Mouse (Mus musculus) kidney, embryonic 15.5 days (tissue): ENCODE measurements at regions not wholly inside any gene's neighbourhood (a gene's known extent, or its start where the extent isn't known, plus 50 kb on each side); places are given as distances from the start of the nearest gene placed in this dataset.

ENCODE experiments used
- ATAC-seq: fragments of 200-750 bp; cut with Nextera tagmentation; replicated peaks from 2 replicates; pipeline ENCODE4 v1.8.0; 2017; ENCODE audit warnings: moderate TSS enrichment; ENCODE audit not compliant: low FRiP score
- H3K27ac ChIP-seq: fragments of 300-500 bp; sonication (generic); 2 replicates; pipeline ENCODE4 v1.5.1; 2015; ENCODE audit warnings: mild to moderate bottlenecking, inconsistent platforms
- H3K27me3 ChIP-seq: fragments of 300-500 bp; sonication (generic); 2 replicates; pipeline ENCODE4 v1.6.1; 2015; ENCODE audit warnings: inconsistent platforms
- H3K36me3 ChIP-seq: fragments of 300-500 bp; sonication (generic); 2 replicates; pipeline ENCODE4 v1.6.1; 2015; ENCODE audit warnings: inconsistent platforms
- H3K4me1 ChIP-seq: fragments of 300-500 bp; sonication (generic); 2 replicates; pipeline ENCODE4 v1.6.1; 2015; ENCODE audit warnings: inconsistent platforms
- H3K4me2 ChIP-seq: fragments of 300-500 bp; sonication (generic); 2 replicates; pipeline ENCODE4 v1.6.1; 2015; ENCODE audit warnings: moderate library complexity, mild to moderate bottlenecking, inconsistent platforms
- H3K4me3 ChIP-seq: fragments of 300-500 bp; sonication (generic); replicated peaks from 2 replicates; pipeline ENCODE4 v1.5.1; 2015; ENCODE audit warnings: mild to moderate bottlenecking, inconsistent platforms
- H3K9ac ChIP-seq: fragments of 300-500 bp; sonication (generic); 2 replicates; pipeline ENCODE4 v1.6.1; 2015; ENCODE audit warnings: mild to moderate bottlenecking, inconsistent platforms
- H3K9me3 ChIP-seq: fragments of 300-500 bp; sonication (generic); replicated peaks from 2 replicates; pipeline ENCODE4 v1.6.1; 2016; ENCODE audit warnings: inconsistent platforms
- WGBS: fragments of 180-500 bp; shearing (Covaris S2); methylation state at CpG from one replicate; pipeline ENCODE4 v1.1.7; 2015; ENCODE audit warnings: mixed read lengths; 5-methylcytosine and 5-hydroxymethylcytosine counted together

DNA sequence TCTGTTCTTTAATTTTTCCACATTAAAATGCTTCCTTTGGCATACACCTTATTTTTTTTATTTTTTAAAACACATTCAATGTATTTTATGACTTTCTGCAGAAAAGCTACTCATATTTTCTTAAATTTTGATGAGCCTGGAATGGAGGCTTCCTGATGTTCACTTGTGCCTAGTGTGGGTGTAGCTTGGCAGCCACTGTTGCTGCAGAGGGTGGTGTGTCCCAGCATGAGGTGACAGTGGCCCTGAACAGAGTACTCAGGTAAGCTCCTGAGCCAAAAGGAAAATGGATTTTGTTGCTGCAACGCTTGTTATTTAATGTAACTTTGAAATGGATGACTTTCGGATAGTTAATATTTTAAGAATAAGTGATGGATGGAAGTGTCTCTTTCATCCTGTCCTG, 170.6 kb downstream of the Eipr1 start:
- no peaks in the 10 kb centered on the region for H3K9me3 ChIP-seq
- no peak overlapping the region for H3K4me3 ChIP-seq
- WGBS, result 93% methylated on average over 2 of the region's 2 CpGs
- H3K27me3 ChIP-seq, result no peaks in the 10 kb centered on the region
- ATAC-seq, result no peak
- H3K4me2 ChIP-seq, result no peak overlapping the region
- H3K9ac ChIP-seq, result no peak overlapping the region
- no peaks in the 10 kb centered on the region for H3K4me1 ChIP-seq
- no peaks in the 10 kb centered on the region for H3K36me3 ChIP-seq
- H3K27ac ChIP-seq, result no peak overlapping the region

- H3K36me3 ChIP-seq, result no peaks in the 10 kb centered on the region
- ATAC-seq, result no peak
- no peak overlapping the region for H3K4me3 ChIP-seq
- no peak overlapping the region for H3K27ac ChIP-seq
- no peaks in the 10 kb centered on the region for H3K4me1 ChIP-seq
- H3K27me3 ChIP-seq, result no peaks in the 10 kb centered on the region
- WGBS, result 80% methylated on average over 4 of the region's 4 CpGs
- no peak overlapping the region for H3K9ac ChIP-seq
- H3K9me3 ChIP-seq, result no peaks in the 10 kb centered on the region
- no peak overlapping the region for H3K4me2 ChIP-seq
These were observed 173.6 kb downstream of the Eipr1 start for GRCm38 (mm10) chr12:28925206-28925605.

GRCm38 (mm10) chr12:28939936-28940335, 188.3 kb downstream of the Eipr1 start:
- ATAC-seq, result no peak
- 80% methylated on average over 7 of the region's 7 CpGs for WGBS
- Histone ChIP-seq H3K4me1 (no peaks in the 10 kb centered on the region), H3K36me3 (no peaks in the 10 kb centered on the region), H3K27ac (no peak overlapping the region), H3K27me3 (no peaks in the 10 kb centered on the region), H3K9me3 (no peaks in the 10 kb centered on the region), H3K4me3 (no peak overlapping the region), H3K4me2 (no peak overlapping the region), H3K9ac (no peak overlapping the region)

DNA sequence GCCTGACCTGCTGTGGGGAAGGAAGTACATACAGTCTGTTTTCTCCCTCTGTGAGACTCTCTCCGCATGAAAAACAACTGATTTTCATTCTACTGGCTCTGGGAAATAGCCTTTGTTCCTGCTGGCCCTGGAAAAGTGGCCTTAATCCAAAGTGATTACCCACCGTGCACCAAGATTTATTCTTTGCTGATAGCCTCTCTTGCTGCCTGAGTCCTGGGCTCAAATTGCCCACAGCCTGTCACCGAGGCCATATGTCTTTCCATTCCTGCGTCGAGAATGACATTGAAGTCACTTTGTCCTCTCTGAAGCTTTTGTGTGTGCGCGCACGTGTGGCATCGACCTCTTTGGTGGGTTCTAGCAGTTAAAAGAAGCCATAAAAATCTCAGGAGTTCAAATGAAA, 197.3 kb downstream of the Eipr1 start:
- WGBS, result 18% methylated on average over 9 of the region's 9 CpGs
- Histone ChIP-seq H3K4me1 (peaks cover 10% of the 10 kb centered on the region), H3K27ac (no peak overlapping the region), H3K27me3 (no peaks in the 10 kb centered on the region), H3K4me2 (no peak overlapping the region), H3K9ac (no peak overlapping the region), H3K4me3 (no peak overlapping the region), H3K9me3 (no peaks in the 10 kb centered on the region), H3K36me3 (no peaks in the 10 kb centered on the region)
- ATAC-seq, result no peak

DNA sequence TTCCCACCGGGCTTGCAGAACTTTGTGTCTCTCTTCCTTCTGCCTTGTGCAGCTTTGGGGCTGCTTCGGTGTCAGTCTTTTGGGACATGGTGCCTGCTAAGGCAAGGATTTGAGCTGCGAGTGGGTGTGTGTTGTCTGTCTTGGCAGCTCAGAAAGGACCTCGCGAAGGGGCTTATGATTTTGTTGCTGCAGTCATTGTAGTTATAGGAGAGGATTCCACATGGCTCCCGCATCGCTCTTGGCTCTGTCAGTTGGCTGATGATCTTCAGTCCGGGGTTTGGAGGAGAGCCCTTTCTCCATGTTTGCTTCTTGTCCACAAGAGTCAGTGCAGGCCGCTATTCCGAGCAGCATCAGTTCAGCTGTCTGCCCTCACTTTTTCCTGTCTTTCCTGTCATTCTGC, 197.7 kb downstream of the Eipr1 start:
- H3K9ac ChIP-seq, result no peak overlapping the region
- no peak overlapping the region for H3K4me2 ChIP-seq
- no peak overlapping the region for H3K4me3 ChIP-seq
- H3K9me3 ChIP-seq, result no peaks in the 10 kb centered on the region
- no peak overlapping the region for H3K27ac ChIP-seq
- peaks cover 10% of the 10 kb centered on the region for H3K4me1 ChIP-seq
- ATAC-seq, result no peak
- no peaks in the 10 kb centered on the region for H3K36me3 ChIP-seq
- no peaks in the 10 kb centered on the region for H3K27me3 ChIP-seq
- 50% methylated on average over 10 of the region's 10 CpGs for WGBS

DNA sequence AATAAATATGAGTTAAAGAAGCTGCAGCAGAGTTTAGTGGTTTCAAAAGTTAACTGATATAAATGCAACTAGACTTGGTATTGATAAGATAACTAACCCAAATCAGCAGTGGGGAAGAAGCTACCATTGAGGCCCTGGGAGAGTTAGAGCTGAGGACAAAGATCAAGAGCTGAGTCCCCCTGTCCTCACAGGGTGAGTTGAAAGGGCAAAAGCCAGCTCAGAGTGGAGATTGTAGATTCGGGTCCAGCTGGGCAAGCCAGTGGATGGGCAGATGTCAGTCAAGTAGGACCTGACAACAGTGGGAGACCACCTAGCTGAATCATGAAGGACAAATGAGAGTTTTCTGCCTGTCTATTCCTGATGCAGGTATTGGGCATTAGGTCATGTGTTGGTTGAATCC, 205.6 kb downstream of the Eipr1 start:
- Histone ChIP-seq H3K36me3 (no peaks in the 10 kb centered on the region), H3K27ac (no peak overlapping the region), H3K9ac (no peak overlapping the region), H3K4me2 (no peak overlapping the region), H3K9me3 (no peaks in the 10 kb centered on the region), H3K4me1 (no peaks in the 10 kb centered on the region), H3K4me3 (no peak overlapping the region), H3K27me3 (no peaks in the 10 kb centered on the region)
- ATAC-seq, result no peak
- 80% methylated on average over 1 of the region's 1 CpGs for WGBS

DNA sequence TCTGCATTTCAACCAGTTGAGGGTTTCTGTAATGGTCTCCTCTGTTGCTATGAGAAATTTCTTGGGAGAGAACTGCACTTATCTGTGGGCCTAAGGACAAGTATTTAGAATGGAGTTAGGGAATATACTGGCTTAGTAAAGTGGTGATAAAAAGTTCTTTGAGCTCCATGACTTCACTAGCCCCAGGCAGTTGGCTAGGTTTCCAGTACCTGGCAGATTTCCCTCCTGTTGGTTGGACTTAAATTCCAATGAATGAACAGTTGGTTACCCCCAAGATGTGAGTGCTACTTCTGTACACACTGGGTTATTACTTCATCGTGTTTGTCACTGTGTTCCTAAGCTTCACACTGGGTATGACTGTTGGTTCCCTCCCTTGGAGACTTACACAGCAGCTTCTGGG, 207.1 kb downstream of the Eipr1 start:
- ATAC-seq, result no peak
- no peak overlapping the region for H3K4me3 ChIP-seq
- H3K27ac ChIP-seq, result no peak overlapping the region
- H3K4me1 ChIP-seq, result no peaks in the 10 kb centered on the region
- H3K4me2 ChIP-seq, result no peak overlapping the region
- H3K9me3 ChIP-seq, result no peaks in the 10 kb centered on the region
- H3K27me3 ChIP-seq, result no peaks in the 10 kb centered on the region
- H3K36me3 ChIP-seq, result no peaks in the 10 kb centered on the region
- 78% methylated on average over 1 of the region's 1 CpGs for WGBS
- H3K9ac ChIP-seq, result no peak overlapping the region

DNA sequence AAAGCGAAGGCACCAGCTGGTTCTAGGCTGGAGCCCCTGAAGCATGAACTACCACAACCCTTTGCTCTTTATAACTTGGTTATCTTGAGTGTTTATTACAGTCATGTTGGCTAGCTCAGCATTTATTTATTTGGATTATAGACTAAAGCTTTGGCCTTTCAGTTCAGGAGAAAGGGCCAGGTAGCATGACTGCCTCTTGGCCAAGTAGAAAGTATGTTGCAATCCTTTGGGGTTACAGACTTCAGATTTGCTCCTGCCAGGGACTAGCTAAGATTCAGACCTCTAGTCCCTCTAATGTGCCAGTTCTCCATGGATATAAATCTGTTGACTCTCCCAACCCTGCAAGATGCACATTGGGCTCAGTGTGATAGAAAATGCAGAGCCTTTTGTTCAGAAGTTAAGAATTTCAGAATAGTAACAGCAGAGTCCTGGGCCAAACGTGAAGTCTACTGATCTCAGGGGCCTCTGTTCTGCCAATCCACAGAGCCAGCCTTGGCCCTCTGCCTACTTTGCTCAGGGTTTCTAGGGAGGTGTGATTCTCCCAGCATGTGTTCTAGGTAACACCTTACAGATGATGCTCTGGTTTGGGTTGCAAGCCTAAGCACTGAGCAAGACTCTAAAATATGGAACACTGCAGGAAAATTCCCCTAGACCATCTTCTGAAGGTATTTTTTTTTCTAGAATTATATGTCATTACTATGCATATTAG, 218.2 kb downstream of the Eipr1 start:
- Histone ChIP-seq H3K36me3 (no peaks in the 10 kb centered on the region), H3K4me3 (no peak overlapping the region), H3K27me3 (no peaks in the 10 kb centered on the region), H3K27ac (no peak overlapping the region), H3K9ac (no peak overlapping the region), H3K4me2 (no peak overlapping the region), H3K4me1 (no peaks in the 10 kb centered on the region), H3K9me3 (no peaks in the 10 kb centered on the region)
- ATAC-seq, result no peak
- 76% methylated on average over 2 of the region's 2 CpGs for WGBS

- no peak overlapping the region for H3K4me2 ChIP-seq
- H3K9ac ChIP-seq, result no peak overlapping the region
- H3K36me3 ChIP-seq, result no peaks in the 10 kb centered on the region
- no peaks in the 10 kb centered on the region for H3K27me3 ChIP-seq
- no peak overlapping the region for H3K4me3 ChIP-seq
- no peaks in the 10 kb centered on the region for H3K9me3 ChIP-seq
- no peak overlapping the region for H3K27ac ChIP-seq
- 71% methylated on average over 6 of the region's 6 CpGs for WGBS
- ATAC-seq, result no peak
- H3K4me1 ChIP-seq, result no peaks in the 10 kb centered on the region
These were observed 223.0 kb downstream of the Eipr1 start for GRCm38 (mm10) chr12:28974571-28975041.

DNA sequence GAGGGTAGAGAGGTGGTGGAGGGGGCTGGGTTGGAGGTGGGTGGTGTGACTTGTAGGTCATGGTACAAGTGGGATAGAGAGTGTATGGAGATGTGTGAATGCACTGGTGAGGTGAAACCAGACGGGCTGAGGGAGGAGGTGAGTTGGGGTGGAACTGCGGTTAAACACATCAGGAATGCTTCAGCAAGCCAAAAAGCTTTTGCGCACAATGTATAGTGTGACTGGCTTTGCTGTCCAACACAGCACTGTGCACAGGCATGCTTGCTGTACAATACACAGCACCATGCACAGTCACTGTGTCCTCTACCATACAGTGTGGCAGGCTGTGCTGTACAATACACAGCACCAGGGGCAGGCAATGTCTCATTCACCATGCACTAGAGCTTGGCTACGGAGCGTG, 223.6 kb downstream of the Eipr1 start:
- no peaks in the 10 kb centered on the region for H3K36me3 ChIP-seq
- no peaks in the 10 kb centered on the region for H3K4me1 ChIP-seq
- H3K4me2 ChIP-seq, result no peak overlapping the region
- H3K4me3 ChIP-seq, result no peak overlapping the region
- no peak for ATAC-seq
- H3K27me3 ChIP-seq, result no peaks in the 10 kb centered on the region
- 84% methylated on average over 5 of the region's 5 CpGs for WGBS
- H3K27ac ChIP-seq, result no peak overlapping the region
- H3K9me3 ChIP-seq, result no peaks in the 10 kb centered on the region
- no peak overlapping the region for H3K9ac ChIP-seq

- Histone ChIP-seq H3K9me3 (no peaks in the 10 kb centered on the region), H3K4me3 (no peak overlapping the region), H3K27me3 (no peaks in the 10 kb centered on the region), H3K4me2 (no peak overlapping the region), H3K36me3 (no peaks in the 10 kb centered on the region), H3K4me1 (no peaks in the 10 kb centered on the region), H3K9ac (no peak overlapping the region), H3K27ac (no peak overlapping the region)
- no peak for ATAC-seq
- WGBS, result 86% methylated on average over 7 of the region's 7 CpGs
These were observed 228.1 kb downstream of the Eipr1 start for GRCm38 (mm10) chr12:28979679-28980078.

DNA sequence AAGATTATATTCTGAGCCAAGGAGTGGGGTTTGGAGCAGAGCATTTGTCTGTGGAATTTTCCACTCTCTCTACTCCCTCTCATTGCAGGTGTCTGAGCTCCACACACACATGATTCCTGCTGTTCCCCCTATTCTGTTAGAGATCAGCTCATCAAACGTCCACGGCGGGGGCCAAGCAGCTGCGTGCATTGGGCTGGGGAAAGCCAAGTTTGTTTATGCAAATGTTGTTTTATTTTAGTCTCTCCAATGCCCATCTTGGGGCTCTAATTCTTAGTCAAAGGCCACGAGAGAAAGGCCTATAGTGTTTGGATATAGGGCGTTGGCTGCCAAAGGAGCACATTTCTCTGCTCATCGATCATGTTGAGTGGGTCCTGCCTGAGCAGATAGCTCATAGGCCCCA, 234.6 kb downstream of the Eipr1 start:
- ATAC-seq, result no peak
- no peaks in the 10 kb centered on the region for H3K9me3 ChIP-seq
- H3K4me2 ChIP-seq, result no peak overlapping the region
- no peaks in the 10 kb centered on the region for H3K36me3 ChIP-seq
- no peaks in the 10 kb centered on the region for H3K27me3 ChIP-seq
- H3K4me1 ChIP-seq, result no peaks in the 10 kb centered on the region
- 73% methylated on average over 7 of the region's 7 CpGs for WGBS
- no peak overlapping the region for H3K27ac ChIP-seq
- H3K4me3 ChIP-seq, result no peak overlapping the region
- no peak overlapping the region for H3K9ac ChIP-seq
